Mouse (Mus musculus) right cerebral cortex, adult 2 months (tissue): ENCODE measurements at regions not wholly inside any gene's neighbourhood (a gene's known extent, or its start where the extent isn't known, plus 50 kb on each side); places are given as distances from the start of the nearest gene placed in this dataset.

ENCODE experiments used
- DNase-seq, 2 experiments: peaks; one replicate each; pipeline ENCODE4 v3.0.0; 2021 to 2022; ENCODE audit warnings: low spot score in 2 of 2

GRCm38 (mm10) chr12:25784401-25784800 lies 630.7 kb downstream of the Rnf144a start:
- no peak for DNase-seq

GRCm38 (mm10) chr12:25782972-25783717 lies 631.9 kb downstream of the Rnf144a start:
- no peak for DNase-seq

- no peak for DNase-seq
Measured at GRCm38 (mm10) chr12:25771856-25772255, 643.2 kb downstream of the Rnf144a start.

- no peak for DNase-seq
Measured at GRCm38 (mm10) chr12:25768644-25769043, 646.4 kb downstream of the Rnf144a start.

GRCm38 (mm10) chr12:25763061-25763460 lies 652.0 kb downstream of the Rnf144a start:
- peak; percentile 13 to 36 for DNase-seq

GRCm38 (mm10) chr12:25757014-25757413 lies 658.0 kb downstream of the Rnf144a start:
- peak; percentile 12 to 20 for DNase-seq

- DNase-seq, result no peak
Measured at GRCm38 (mm10) chr12:25733801-25734200, 636.9 kb upstream of the Id2 start.

GRCm38 (mm10) chr12:25725774-25726173 lies 628.8 kb upstream of the Id2 start:
- no peak for DNase-seq

GRCm38 (mm10) chr12:25711186-25711585 lies 614.2 kb upstream of the Id2 start:
- DNase-seq, result no peak

- no peak for DNase-seq
Measured at GRCm38 (mm10) chr12:25703023-25703400, 606.1 kb upstream of the Id2 start.

- peak in 1 of 2 experiments; percentile 8 for DNase-seq
Measured at GRCm38 (mm10) chr12:25702176-25703022, 605.5 kb upstream of the Id2 start.

- DNase-seq, result no peak
Measured at GRCm38 (mm10) chr12:25687063-25687462, 590.1 kb upstream of the Id2 start.

- DNase-seq, result no peak
Measured at GRCm38 (mm10) chr12:25676631-25677030, 579.7 kb upstream of the Id2 start.

GRCm38 (mm10) chr12:25668336-25668735 lies 571.4 kb upstream of the Id2 start:
- peak; percentile 52 to 60 for DNase-seq

GRCm38 (mm10) chr12:25654456-25654855 lies 557.5 kb upstream of the Id2 start:
- DNase-seq, result peak in 1 of 2 experiments; percentile 39

GRCm38 (mm10) chr12:25650237-25650636 lies 553.3 kb upstream of the Id2 start:
- no peak for DNase-seq

- DNase-seq, result no peak
Measured at GRCm38 (mm10) chr12:25628081-25628480, 531.1 kb upstream of the Id2 start.

- DNase-seq, result no peak
Measured at GRCm38 (mm10) chr12:25625858-25626257, 528.9 kb upstream of the Id2 start.

- DNase-seq, result no peak
Measured at GRCm38 (mm10) chr12:25623449-25623848, 526.5 kb upstream of the Id2 start.

- DNase-seq, result peak in 1 of 2 experiments; percentile 26
Measured at GRCm38 (mm10) chr12:25621142-25621541, 524.2 kb upstream of the Id2 start.

GRCm38 (mm10) chr12:25617521-25617920 lies 520.6 kb upstream of the Id2 start:
- no peak for DNase-seq

GRCm38 (mm10) chr12:25615377-25615776 lies 518.4 kb upstream of the Id2 start:
- DNase-seq, result peak; percentile 31 to 32

- DNase-seq, result no peak
Measured at GRCm38 (mm10) chr12:25613473-25613872, 516.5 kb upstream of the Id2 start.
